In genomic region chr6:88445661-88446060, GRCm38 (mm10) we compare ENCODE assay signal across 8 mouse cellular contexts. TPM values are rescaled to one million over a fixed set of nuclear protein-coding genes. Genes with fewer than 3 reads are reported as not detected.
DNase-seq lines count a peak whose midpoint lies in the region; ATAC-seq and TF ChIP-seq lines count a peak whose summit lies in the region.

No protein-coding gene starts in this region.

- TF ChIP-seq CTCF in kidney, postnatal 0 days (IDR thresholded peaks at IDR 0.05; ENCODE audit: low read depth), result no peak

- intact Hi-C loops in left cerebral cortex, postnatal 14 days (cut with DNase I), result loop anchor here (2.0 kb wide), 1 partner anchor 19 kb away; the partner anchor contains the start of gene Ruvbl1

- WGBS in kidney, postnatal 0 days, result 7% methylated on average over 5 of the region's 5 CpGs
- WGBS in intestine, embryonic 14.5 days, result 15% methylated on average over 5 of the region's 5 CpGs
- WGBS in neural tube, embryonic 13.5 days, result 11% methylated on average over 5 of the region's 5 CpGs

- H3K27me3 ChIP-seq in kidney, postnatal 0 days (ENCODE audit: insufficient read depth, low read length), result no peaks in the 10 kb centered on the region
- no peaks in the 10 kb centered on the region for H3K27me3 ChIP-seq in intestine, embryonic 14.5 days (replicated peaks; ENCODE audit: control insufficient read depth, insufficient read depth, low read length)
- peaks cover 5% of the 10 kb centered on the region; the same call in 1 of the 2 replicates for H3K27me3 ChIP-seq in neural tube, embryonic 13.5 days

- H3K9ac ChIP-seq in kidney, postnatal 0 days (ENCODE audit: low read depth, low read length), result peak overlapping the region; percentile 78
- H3K9ac ChIP-seq in intestine, embryonic 14.5 days (ENCODE audit: low read length), result peak overlapping the region; percentile 83
- peak overlapping the region; percentile 92 for H3K9ac ChIP-seq in neural tube, embryonic 13.5 days

- peak overlapping the region; percentile 65 for H3K4me3 ChIP-seq in kidney, postnatal 0 days (replicated peaks; ENCODE audit: low read depth, low read length)
- peak overlapping the region; percentile 88 for H3K4me3 ChIP-seq in intestine, embryonic 14.5 days (ENCODE audit: low read depth, low read length)
- H3K4me3 ChIP-seq in neural tube, embryonic 13.5 days, result peak overlapping the region; percentile 79

- no peaks in the 10 kb centered on the region for H3K4me1 ChIP-seq in kidney, postnatal 0 days (replicated peaks; ENCODE audit: insufficient read depth, low read length)
- H3K4me1 ChIP-seq in intestine, embryonic 14.5 days (replicated peaks; ENCODE audit: control insufficient read depth, insufficient read depth, low read length), result peaks cover 16% of the 10 kb centered on the region; the same call in 1 of the 2 replicates
- H3K4me1 ChIP-seq in neural tube, embryonic 13.5 days (replicated peaks), result peaks cover 18% of the 10 kb centered on the region

- no peaks in the 10 kb centered on the region for H3K9me3 ChIP-seq in kidney, postnatal 0 days (replicated peaks; ENCODE audit: low read length)
- H3K9me3 ChIP-seq in intestine, embryonic 14.5 days (ENCODE audit: control insufficient read depth, low read length), result no peaks in the 10 kb centered on the region
- no peaks in the 10 kb centered on the region for H3K9me3 ChIP-seq in neural tube, embryonic 13.5 days

- no peak for ATAC-seq in kidney, postnatal 0 days (replicated peaks; ENCODE audit: low FRiP score, low read depth)
- ATAC-seq in intestine, embryonic 14.5 days (replicated peaks; ENCODE audit: low FRiP score, low TSS enrichment, low read depth), result no peak
- no peak for ATAC-seq in neural tube, embryonic 13.5 days (ENCODE audit: low read depth)

- no peak overlapping the region for H3K27ac ChIP-seq in kidney, postnatal 0 days
- H3K27ac ChIP-seq in intestine, embryonic 14.5 days (ENCODE audit: low read depth), result no peak overlapping the region
- H3K27ac ChIP-seq in neural tube, embryonic 13.5 days (replicated peaks), result no peak overlapping the region

- no peaks in the 10 kb centered on the region for H3K36me3 ChIP-seq in kidney, postnatal 0 days (ENCODE audit: insufficient read depth, low read length)
- H3K36me3 ChIP-seq in intestine, embryonic 14.5 days (ENCODE audit: control insufficient read depth, insufficient read depth, low read length), result no peaks in the 10 kb centered on the region
- H3K36me3 ChIP-seq in neural tube, embryonic 13.5 days, result no peaks in the 10 kb centered on the region

- peak overlapping the region; percentile 92 for H3K4me2 ChIP-seq in kidney, postnatal 0 days (ENCODE audit: low read length)
- peak overlapping the region; percentile 62 for H3K4me2 ChIP-seq in intestine, embryonic 14.5 days (ENCODE audit: low read length)
- peak overlapping the region; percentile 81 for H3K4me2 ChIP-seq in neural tube, embryonic 13.5 days

- no peak for DNase-seq in kidney, postnatal 0 days (ENCODE audit: low spot score)
- no peak for DNase-seq in kidney, adult 9 months
- DNase-seq in c-Kit-positive CD71-positive TER-119-negative erythroid progenitor cells, embryonic 14.5 days (ENCODE audit: low read depth), result peak; percentile 29
- no peak for DNase-seq in intestine, embryonic 14.5 days (ENCODE audit: low spot score)
- no peak for DNase-seq in left cerebral cortex, adult 8-10 months (ENCODE audit: low spot score in 2 of 2)
- DNase-seq in gastrocnemius, adult 18-20 months (ENCODE audit: low spot score), result no peak
- DNase-seq in left cerebral cortex, postnatal 14 days (ENCODE audit: low spot score in 2 of 2), result no peak

RNA-seq across cellular contexts. Expression of gene Eefsec, which starts 0.7 kb away (rescaled TPM):
- polyA plus RNA-seq in kidney, postnatal 0 days (2015; fragmentation: Nextera tagmentation; extraction: Ambion mirVana), result 34.8 and 37.2 TPM in 2 replicates
- 45.1 and 53.4 TPM in 2 replicates for polyA plus RNA-seq in intestine, embryonic 14.5 days (2014; fragmentation: Nextera tagmentation; extraction: Ambion mirVana)
- polyA plus RNA-seq in neural tube, embryonic 13.5 days (2015; fragmentation: Nextera tagmentation; extraction: Ambion mirVana), result 25.7 and 32.3 TPM in 2 replicates
- 10 to 100 TPM; 19.5 to 24.6 (median 23.4) TPM for total RNA-seq in left cerebral cortex, adult 8-10 months (2022)
- 1 to 10 TPM; 7.1 to 7.6 TPM for total RNA-seq in gastrocnemius, adult 18-20 months (2021)
- total RNA-seq in left cerebral cortex, postnatal 14 days (2021), result 10 to 100 TPM; 19.4 to 20.8 TPM

RNA-seq across cellular contexts. Expression of gene Ruvbl1, which starts 19.5 kb away (rescaled TPM):
- polyA plus RNA-seq in kidney, postnatal 0 days (2015; fragmentation: Nextera tagmentation; extraction: Ambion mirVana), result 91.1 and 102 TPM in 2 replicates
- polyA plus RNA-seq in intestine, embryonic 14.5 days (2014; fragmentation: Nextera tagmentation; extraction: Ambion mirVana), result 150 and 158 TPM in 2 replicates
- 83.0 and 105 TPM in 2 replicates for polyA plus RNA-seq in neural tube, embryonic 13.5 days (2015; fragmentation: Nextera tagmentation; extraction: Ambion mirVana)
- 10 to 100 TPM; 36.1 to 41.9 (median 40.9) TPM for total RNA-seq in left cerebral cortex, adult 8-10 months (2022)
- 10 to 100 TPM; 21.9 to 23.9 TPM for total RNA-seq in gastrocnemius, adult 18-20 months (2021)
- total RNA-seq in left cerebral cortex, postnatal 14 days (2021), result 10 to 100 TPM; 36.2 to 37.1 TPM
